Mouse (Mus musculus) heart, embryonic 14.5 days (tissue): ENCODE measurements around the gene Lrrc2. TPM values are rescaled to one million over a fixed set of nuclear protein-coding genes. Genes with fewer than 3 reads are reported as not detected.

ENCODE experiments used
- ATAC-seq: fragments of 200-750 bp; cut with Nextera tagmentation; 2 replicates; pipeline ENCODE4 v1.8.0; 2017; ENCODE audit warnings: low read depth, moderate TSS enrichment; ENCODE audit not compliant: insufficient number of reproducible peaks, insufficient read depth, low FRiP score
- H3K27ac ChIP-seq, 2 experiments: fragments of 200-500 bp in 1 of 2; fragments of 300-500 bp in 1 of 2; sonication (generic) in 1 of 2; replicated peaks in 1 of 2; 2 replicates each; pipeline ENCODE4 v1.5.1; 2012 to 2014; ENCODE audit warnings: low read depth in 2 of 2, low read length in 2 of 2, control low read depth in 1 of 2, mild to moderate bottlenecking in 1 of 2, mixed read lengths in 1 of 2; ENCODE audit not compliant: control insufficient read depth in 1 of 2, insufficient read depth in 1 of 2
- H3K27me3 ChIP-seq: fragments of 300-500 bp; sonication (generic); 2 replicates; pipeline ENCODE4 v1.6.1; 2014; ENCODE audit warnings: mild to moderate bottlenecking, low read length, control low read depth; ENCODE audit not compliant: control insufficient read depth, insufficient read depth
- H3K36me3 ChIP-seq: fragments of 300-500 bp; sonication (generic); 2 replicates; pipeline ENCODE4 v1.6.1; 2014; ENCODE audit warnings: mild to moderate bottlenecking, control low read depth, low read length, mixed read lengths; ENCODE audit not compliant: control insufficient read depth, insufficient read depth
- H3K4me1 ChIP-seq, 2 experiments: fragments of 200-500 bp in 1 of 2; fragments of 300-500 bp in 1 of 2; sonication (generic) in 1 of 2; 2 replicates each; pipeline ENCODE4 v1.6.1; 2012 to 2014; ENCODE audit warnings: low read length in 2 of 2, control low read depth in 1 of 2, mixed read lengths in 1 of 2; ENCODE audit not compliant: control insufficient read depth in 2 of 2, insufficient read depth in 2 of 2
- H3K4me2 ChIP-seq: fragments of 300-500 bp; sonication (generic); 2 replicates; pipeline ENCODE4 v1.6.1; 2014; ENCODE audit warnings: mild to moderate bottlenecking, low read length
- H3K4me3 ChIP-seq, 2 experiments: fragments of 200-500 bp in 1 of 2; fragments of 300-500 bp in 1 of 2; sonication (generic) in 1 of 2; 2 replicates each; pipeline ENCODE4 v1.5.1; 2012 to 2014; ENCODE audit warnings: low read length in 2 of 2, mild to moderate bottlenecking in 2 of 2, control low read depth in 1 of 2, low read depth in 1 of 2, moderate library complexity in 1 of 2; ENCODE audit not compliant: control insufficient read depth in 1 of 2, insufficient read depth in 1 of 2
- H3K9ac ChIP-seq: fragments of 300-500 bp; sonication (generic); 2 replicates; pipeline ENCODE4 v1.6.1; 2014; ENCODE audit warnings: mild to moderate bottlenecking, low read length
- H3K9me3 ChIP-seq: fragments of 300-500 bp; sonication (generic); 2 replicates; pipeline ENCODE4 v1.6.1; 2016; ENCODE audit warnings: low read length, control low read depth; ENCODE audit not compliant: control insufficient read depth
- WGBS: fragments of 180-500 bp; shearing (Covaris S2); extraction: QIAGEN DNeasy Blood & Tissue Kit; methylation state at CpG from one replicate; pipeline ENCODE4 v1.1.7; 2014; 5-methylcytosine and 5-hydroxymethylcytosine counted together
- polyA plus RNA-seq: library from polyadenylated mRNA; unstranded; fragments of >200 nt; fragmentation: Nextera tagmentation; extraction: Ambion mirVana; gene quantifications from 2 replicates; pipeline ENCODE4 v1.2.1, GENCODE M21; 2014

The Lrrc2 gene
- polyA plus RNA-seq, 1 experiment from 2014 or later: 5.4 TPM

DNA sequence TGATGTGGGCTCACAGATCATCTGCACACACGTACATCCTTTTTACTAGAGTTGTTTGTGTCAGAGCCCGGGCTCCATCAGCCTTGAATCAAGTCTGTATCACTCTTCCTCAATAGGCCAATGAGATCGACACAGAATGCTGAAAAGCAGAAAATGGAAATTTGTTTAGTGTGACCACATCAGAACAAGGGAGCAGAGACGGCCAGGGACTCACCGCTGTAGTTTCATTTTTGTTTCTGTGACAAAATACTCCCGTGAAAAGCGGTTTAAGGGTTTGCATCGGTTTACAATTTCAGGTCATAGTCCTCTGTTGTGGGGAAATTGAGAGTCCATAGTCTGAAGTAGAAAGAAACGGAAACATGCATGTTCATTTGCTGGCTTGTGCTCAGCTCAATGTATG is 51.9 kb downstream of the Lrrc2 start:
- H3K9me3 ChIP-seq: no peaks in the 10 kb centered on the region
- no peak for ATAC-seq
- WGBS: 89% methylated on average over 9 of the region's 9 CpGs

DNA sequence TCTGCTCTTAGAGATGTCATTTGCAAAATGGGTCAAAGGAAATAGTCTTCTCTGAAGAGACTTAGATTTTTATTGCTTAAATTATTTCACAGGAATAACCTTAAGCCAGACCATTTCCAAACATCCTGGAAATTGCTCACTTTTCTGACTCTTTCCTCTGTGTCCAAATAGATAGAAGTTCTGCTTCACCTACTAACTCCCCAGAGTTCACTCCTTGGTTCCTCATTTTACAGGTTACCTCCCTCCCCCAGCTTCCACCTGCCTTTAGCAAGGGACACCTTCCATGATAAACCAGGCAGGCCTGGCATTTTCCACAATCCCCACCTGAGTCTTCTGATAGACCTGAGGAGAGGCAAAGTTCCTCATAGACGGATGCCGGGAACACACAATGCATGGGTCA is 55.2 kb downstream of the Lrrc2 start:
- H3K9ac ChIP-seq: no peak overlapping the region
- WGBS: 89% methylated on average over 2 of the region's 2 CpGs
- H3K9me3 ChIP-seq: no peaks in the 10 kb centered on the region
- H3K27ac ChIP-seq: no peak overlapping the region
- no peaks in the 10 kb centered on the region; the same call in 1 of the 2 replicates for H3K27me3 ChIP-seq
- no peaks in the 10 kb centered on the region for H3K36me3 ChIP-seq
- ATAC-seq: no peak
- no peak overlapping the region for H3K4me3 ChIP-seq
- H3K4me2 ChIP-seq: no peak overlapping the region
- H3K4me1 ChIP-seq: no peaks in the 10 kb centered on the region; a peak in 1 of 4 replicates

More for the DNA sequence above, 51.9 kb downstream of the Lrrc2 start:
- Histone ChIP-seq H3K4me2 (no peak overlapping the region), H3K4me1 (peaks cover 3 to 4% of the 10 kb centered on the region in 2 experiments; a peak in 3 of 4 replicates), H3K9ac (no peak overlapping the region), H3K36me3 (no peaks in the 10 kb centered on the region), H3K27me3 (no peaks in the 10 kb centered on the region; the same call in 1 of the 2 replicates), H3K27ac (no peak overlapping the region), H3K4me3 (no peak overlapping the region)

DNA sequence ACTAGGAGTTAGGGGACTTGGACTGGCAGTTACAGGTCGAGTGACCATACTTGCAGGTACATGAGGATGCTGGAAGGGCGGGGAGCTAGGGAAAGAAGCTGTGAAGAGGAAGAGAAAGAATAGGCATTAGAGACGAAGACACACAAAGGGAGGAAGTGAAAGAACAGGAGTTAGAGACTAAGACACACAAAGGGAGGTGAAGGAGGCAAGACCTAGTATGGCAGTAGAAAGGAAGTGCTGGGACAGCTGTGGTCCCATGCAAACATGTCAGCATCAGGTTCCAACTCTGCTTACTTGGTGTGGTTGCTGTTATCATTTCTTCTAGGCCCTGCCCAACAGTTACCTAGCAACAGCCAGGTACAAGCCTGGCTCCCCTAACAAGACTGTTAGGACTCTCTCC is 58.4 kb downstream of the Lrrc2 start:
- ATAC-seq: no peak
- Histone ChIP-seq H3K27me3 (no peaks in the 10 kb centered on the region; the same call in 1 of the 2 replicates), H3K36me3 (no peaks in the 10 kb centered on the region), H3K9me3 (no peaks in the 10 kb centered on the region), H3K9ac (no peak overlapping the region), H3K4me1 (peaks cover 4 to 7% of the 10 kb centered on the region in 2 experiments; a peak in 2 of 4 replicates), H3K4me2 (no peak overlapping the region), H3K4me3 (no peak overlapping the region), H3K27ac (no peak overlapping the region)
- 66% methylated on average over 3 of the region's 3 CpGs for WGBS

- Histone ChIP-seq H3K9ac (no peak overlapping the region), H3K36me3 (no peaks in the 10 kb centered on the region), H3K27me3 (no peaks in the 10 kb centered on the region; the same call in 1 of the 2 replicates), H3K9me3 (no peaks in the 10 kb centered on the region), H3K4me3 (no peak overlapping the region), H3K4me2 (no peak overlapping the region), H3K27ac (no peak overlapping the region), H3K4me1 (peaks cover 4 to 7% of the 10 kb centered on the region in 2 experiments; a peak in 2 of 4 replicates)
- WGBS: 71% methylated on average over 9 of the region's 9 CpGs
- ATAC-seq: no peak
These were observed 60.2 kb downstream of the Lrrc2 start for GRCm38 (mm10) chr9:111011550-111011949.

DNA sequence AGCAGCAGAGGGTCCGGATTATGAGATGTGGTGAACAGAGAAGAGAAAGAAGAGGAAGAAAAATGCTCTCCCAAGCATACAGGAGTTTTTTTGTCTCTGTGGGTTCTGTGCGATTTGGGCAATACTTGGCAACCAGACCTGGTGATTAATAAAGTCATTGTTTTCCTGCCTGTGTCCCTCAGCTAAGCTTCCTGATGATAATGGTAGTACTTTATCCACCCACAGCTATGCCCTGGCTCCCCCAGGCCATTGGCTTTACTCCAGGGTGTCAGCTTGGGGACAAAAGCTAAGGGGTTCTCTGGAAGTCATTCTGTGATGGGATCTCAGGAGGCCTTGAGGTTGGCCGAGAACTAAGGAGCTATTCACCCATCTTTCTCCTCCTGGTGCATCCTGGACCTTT is 60.7 kb downstream of the Lrrc2 start:
- 60% methylated on average over 3 of the region's 3 CpGs for WGBS
- H3K4me2 ChIP-seq: no peak overlapping the region
- H3K9me3 ChIP-seq: no peaks in the 10 kb centered on the region
- H3K36me3 ChIP-seq: no peaks in the 10 kb centered on the region
- peaks cover 4 to 7% of the 10 kb centered on the region in 2 experiments; a peak in 2 of 4 replicates for H3K4me1 ChIP-seq
- no peaks in the 10 kb centered on the region; the same call in 1 of the 2 replicates for H3K27me3 ChIP-seq
- H3K9ac ChIP-seq: no peak overlapping the region
- no peak for ATAC-seq
- no peak overlapping the region for H3K27ac ChIP-seq
- no peak overlapping the region for H3K4me3 ChIP-seq

DNA sequence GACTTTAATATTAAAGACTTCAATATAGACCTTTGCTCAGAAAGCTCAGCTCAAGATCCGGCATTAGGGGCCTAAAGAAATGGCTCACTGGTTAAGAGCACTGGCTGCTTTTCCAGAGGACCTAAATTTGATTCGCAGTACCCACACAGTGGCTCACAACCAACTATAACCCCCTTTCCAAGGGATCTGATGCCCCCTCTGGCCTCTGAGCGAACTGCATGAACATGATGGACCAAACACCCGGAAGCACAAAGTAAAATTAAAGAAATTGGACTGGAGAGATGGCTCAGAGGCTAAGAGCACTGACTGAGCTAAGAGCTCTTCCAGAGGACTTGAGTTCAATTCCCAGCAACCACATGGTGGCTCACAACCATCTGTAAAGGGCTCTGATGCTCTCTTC is 64.3 kb downstream of the Lrrc2 start:
- no peak overlapping the region for H3K9ac ChIP-seq
- ATAC-seq: no peak

DNA sequence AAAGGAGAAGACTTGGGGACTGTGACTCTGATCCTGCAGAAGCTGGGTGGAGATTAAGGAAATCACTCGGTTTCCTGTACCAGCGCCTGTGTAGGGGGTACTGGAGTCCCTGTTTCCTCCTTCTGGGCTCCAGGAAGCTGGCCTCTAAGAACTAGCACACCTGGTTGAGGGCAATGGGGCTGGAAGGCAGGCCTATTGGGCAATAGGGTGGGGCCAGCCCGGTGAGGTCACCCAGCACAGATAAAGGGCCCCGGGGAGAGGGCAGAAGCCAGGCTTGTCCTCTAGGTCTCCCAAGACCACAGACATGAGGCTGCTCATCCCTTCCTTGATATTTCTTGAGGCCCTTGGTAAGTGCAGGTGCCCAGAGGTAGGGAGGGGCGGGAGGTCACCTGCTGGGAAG is 67.7 kb downstream of the Lrrc2 start, which contains the start of gene Ltf:
Gene Ltf, plus strand, starts transcription at position 250 of the 400 bp plus-strand sequence.
- Histone ChIP-seq H3K4me1 (no peaks in the 10 kb centered on the region), H3K4me3 (no peak within 1 kb of the TSS), H3K27me3 (no peaks in the 10 kb centered on the region), H3K27ac (no peak within 1 kb of the TSS), H3K9ac (no peak within 1 kb of the TSS), H3K4me2 (no peak within 1 kb of the TSS), H3K36me3 (no peaks in the 10 kb centered on the region), H3K9me3 (no peaks in the 10 kb centered on the region)
- ATAC-seq: no peak
- 77% methylated on average over 5 of the region's 5 CpGs for WGBS

More for the DNA sequence above, 64.3 kb downstream of the Lrrc2 start:
- Histone ChIP-seq H3K27me3 (no peaks in the 10 kb centered on the region), H3K4me1 (peaks cover 4 to 7% of the 10 kb centered on the region in 2 experiments; a peak in 2 of 4 replicates), H3K9me3 (no peaks in the 10 kb centered on the region), H3K4me3 (no peak overlapping the region), H3K36me3 (no peaks in the 10 kb centered on the region), H3K4me2 (no peak overlapping the region), H3K27ac (no peak overlapping the region)
- 89% methylated on average over 4 of the region's 4 CpGs for WGBS

- Histone ChIP-seq H3K4me2 (no peak overlapping the region), H3K27ac (no peak overlapping the region), H3K9ac (no peak overlapping the region), H3K4me3 (no peak overlapping the region), H3K27me3 (no peaks in the 10 kb centered on the region), H3K9me3 (no peaks in the 10 kb centered on the region), H3K4me1 (no peaks in the 10 kb centered on the region; a peak in 1 of 4 replicates), H3K36me3 (no peaks in the 10 kb centered on the region)
- no peak for ATAC-seq
- 78% methylated on average over 10 of the region's 10 CpGs for WGBS
These were observed 75.4 kb downstream of the Lrrc2 start for GRCm38 (mm10) chr9:111026791-111027190.
